Comparison of ENCODE assay signal across 1 mouse cellular context in the genomic region with DNA sequence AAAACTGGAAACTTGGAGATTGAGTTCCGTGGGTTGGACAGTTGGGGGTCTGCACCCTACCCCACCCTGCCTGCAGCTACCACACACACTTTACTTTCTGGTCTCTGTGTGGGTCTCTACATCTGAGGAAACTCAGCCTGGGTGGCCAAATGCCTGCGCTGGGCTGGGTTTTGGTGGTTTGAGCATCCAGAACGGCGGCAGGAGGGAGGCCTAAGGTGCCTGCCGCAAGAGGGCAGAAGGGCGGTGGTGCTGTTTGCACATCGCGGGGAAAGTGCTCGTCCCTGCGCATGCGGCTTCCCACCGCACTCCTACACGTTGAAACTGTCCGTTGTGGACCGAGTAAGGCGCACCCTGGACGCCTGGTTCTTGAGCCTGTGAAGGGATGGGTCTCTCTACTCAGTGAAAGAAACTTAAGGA.
A peak's percentile ranks its signal among the peaks of the same experiment; 100 is the strongest.
TF ChIP-seq lines count a peak whose summit lies in the region.

No protein-coding gene starts in this region.

TF ChIP-seq in CH12.LX, 34 proteins besides CTCF, POLR2A, EP300 and RAD21 (continued from another document):
- TF ChIP-seq RCOR1 (conservative IDR thresholded peaks at IDR 0.05; ENCODE audit: low read depth, low read length) (no peak), GABPA (IDR thresholded peaks at IDR 0.05; ENCODE audit: insufficient replicate concordance, low read depth, low read length) (no peak), UBTF (IDR thresholded peaks at IDR 0.05; ENCODE audit: low read depth, low read length) (peak; percentile 54; the same call in 1 of the 2 replicates), MXI1 (IDR thresholded peaks at IDR 0.05; ENCODE audit: low read depth, low read length) (peak; percentile 82), CHD1 (IDR thresholded peaks at IDR 0.05; ENCODE audit: low read depth, low read length) (peak; percentile 65; the same call in 1 of the 2 replicates), IRF4 (IDR thresholded peaks at IDR 0.05; ENCODE audit: low read depth, low read length) (peak; percentile 76), ZC3H11A (IDR thresholded peaks at IDR 0.05; ENCODE audit: low read depth, low read length) (peak; percentile 60), USF2 (conservative IDR thresholded peaks at IDR 0.05; ENCODE audit: low read depth, low read length) (no peak), E2F4 (IDR thresholded peaks at IDR 0.05; ENCODE audit: insufficient replicate concordance, low read depth, low read length) (no peak), MEF2A (IDR thresholded peaks at IDR 0.05; ENCODE audit: borderline replicate concordance, low read depth, low read length) (peak; percentile 78), TCF12 (IDR thresholded peaks at IDR 0.05; ENCODE audit: low read depth, low read length) (peak; percentile 72), PAX5 (IDR thresholded peaks at IDR 0.05; ENCODE audit: low read length) (no peak), MAX (IDR thresholded peaks at IDR 0.05; ENCODE audit: low read length) (peak; percentile 93), NRF1 (IDR thresholded peaks at IDR 0.05; ENCODE audit: low read depth, low read length) (peak; percentile 95), JUN (IDR thresholded peaks at IDR 0.05; ENCODE audit: insufficient read depth, low read depth, low read length) (no peak), KAT2A (IDR thresholded peaks at IDR 0.05; ENCODE audit: insufficient replicate concordance, low read length) (0 out of 2 replicates have a peak, but pooled peaks have one; percentile 51), CHD2 (IDR thresholded peaks at IDR 0.05; ENCODE audit: low read length) (no peak; the same call in 1 of the 2 replicates), MAZ (IDR thresholded peaks at IDR 0.05; ENCODE audit: low read depth, low read length) (no peak), JUND (conservative IDR thresholded peaks at IDR 0.05; ENCODE audit: low read depth, low read length) (no peak), SMC3 (IDR thresholded peaks at IDR 0.05; ENCODE audit: low read depth, low read length) (peak; percentile 99), MAFK (IDR thresholded peaks at IDR 0.05; ENCODE audit: insufficient replicate concordance, low read length) (no peak), ETS1 (conservative IDR thresholded peaks at IDR 0.05; ENCODE audit: low read depth, low read length) (0 out of 2 replicates have a peak, but pooled peaks have one; percentile 45), POLR2AphosphoS2 (IDR thresholded peaks at IDR 0.05; ENCODE audit: low read depth, low read length) (peak; percentile 68; the same call in 1 of the 2 replicates)
